Mouse (Mus musculus) heart, adult 18-20 months (tissue): ENCODE results near the gene Gm21887. TPM values are rescaled to one million over a fixed set of nuclear protein-coding genes. Genes with fewer than 3 reads are reported as not detected.
"Not testable (repeated sequence)": the region's sequence is repeated elsewhere in the genome, so short reads cannot be mapped to it uniquely, and the experiment has no call there.

ENCODE experiments used
- DNase-seq, 2 experiments: peaks; one replicate each; pipeline ENCODE4 v3.0.0; 2021 to 2022; ENCODE audit warnings: mixed read lengths in 1 of 2
- long read RNA-seq, 2 experiments: library from polyadenylated mRNA; stranded (forward); transcript quantifications; one replicate each; pipeline ENCODE4 v2.0.0; 2021
- total RNA-seq, 2 experiments: library from RNA; stranded (reverse); gene quantifications; 2 replicates each; pipeline ENCODE4 v1.2.3; 2021

The Gm21887 gene
- total RNA-seq = 10 to 100 TPM; 43.1 to 43.4 TPM
- long read RNA-seq, experiment 1, partial matches to known transcripts = 1 of 1 reads
- long read RNA-seq, experiment 1, other reads (novel, unspliced or antisense) = 0 of 1 reads
- long read RNA-seq, experiment 2 = 0 reads

- DNase-seq = peak; percentile 96 to 100
Observed at GRCm38 (mm10) chrX:170009016-170009750, at the start of gene Gm21887. Gene Gm21887 (plus strand): TSS chrX:170009659.

DNA sequence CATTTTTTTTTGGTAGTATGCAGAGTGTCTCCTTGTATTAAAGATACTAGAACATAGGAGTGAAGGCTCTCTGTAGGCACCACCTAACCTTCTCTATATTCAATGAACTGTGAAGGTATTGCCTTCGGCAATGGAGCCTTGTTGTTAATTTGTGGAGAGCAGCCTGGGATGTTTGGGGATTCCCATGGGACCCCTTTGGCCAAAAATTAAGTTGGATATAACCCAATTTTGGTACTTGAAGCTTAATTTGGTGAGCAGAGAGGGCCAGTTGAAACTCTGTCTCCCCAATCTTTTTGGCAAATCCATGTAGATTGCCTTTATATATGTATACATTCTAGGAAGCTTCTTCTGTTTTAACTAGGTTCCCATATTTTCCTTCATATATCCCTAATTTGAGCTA lies 40.1 kb upstream of the Gm21887 start:
- DNase-seq = peak in 1 of 2 experiments; percentile 4

- peak in 1 of 2 experiments; percentile 4 for DNase-seq
Observed at GRCm38 (mm10) chrX:169969765-169970164, 39.7 kb upstream of the Gm21887 start.

GRCm38 (mm10) chrX:169970546-169970945 lies 38.9 kb upstream of the Gm21887 start:
- DNase-seq = not testable (repeated sequence)

GRCm38 (mm10) chrX:169971562-169971961 lies 37.9 kb upstream of the Gm21887 start:
- not testable (repeated sequence) for DNase-seq

DNA sequence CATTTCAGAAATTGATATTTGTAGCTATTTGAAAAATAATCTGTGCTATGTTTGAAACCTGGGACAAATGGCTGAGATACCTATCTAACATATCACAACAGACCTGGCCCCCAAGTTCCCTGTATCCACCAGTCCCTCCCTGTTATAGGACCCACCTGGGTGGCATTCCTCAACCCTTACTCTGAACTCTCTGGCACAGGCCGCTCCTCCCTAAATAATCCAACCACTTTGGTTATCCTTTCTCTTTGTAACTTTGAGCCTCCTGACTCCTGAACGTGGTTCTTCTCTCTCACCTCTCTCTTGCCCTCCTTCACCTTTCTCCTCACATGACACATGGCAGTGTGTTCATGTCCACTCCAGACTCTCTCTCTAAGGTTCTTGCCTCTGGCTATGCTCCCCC lies 37.3 kb upstream of the Gm21887 start:
- peak in 1 of 2 experiments; percentile 13 for DNase-seq

- DNase-seq = peak; percentile 27 to 77
Observed at GRCm38 (mm10) chrX:169972791-169973494, 36.5 kb upstream of the Gm21887 start.

GRCm38 (mm10) chrX:169973806-169974205 lies 35.7 kb upstream of the Gm21887 start:
- DNase-seq = peak in 1 of 2 experiments; percentile 62

DNA sequence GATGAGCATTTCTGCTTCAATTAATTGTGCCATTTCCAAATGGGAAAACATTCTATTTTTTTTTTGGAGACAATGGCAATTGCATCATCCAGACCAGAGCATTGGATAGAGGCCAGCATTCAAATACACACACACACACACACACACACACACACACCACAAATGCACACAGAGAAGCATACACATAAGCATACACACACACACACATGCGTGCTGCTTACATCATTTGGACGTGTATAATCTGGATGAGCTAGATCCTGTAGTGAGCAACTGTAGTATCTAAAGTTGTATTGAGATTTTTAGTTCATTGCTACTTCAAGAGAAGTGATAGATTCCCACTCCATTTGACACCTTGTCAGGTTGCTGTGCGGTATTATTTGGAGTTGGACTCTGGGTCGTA lies 35.0 kb upstream of the Gm21887 start:
- peak in 1 of 2 experiments; percentile 80 for DNase-seq

DNA sequence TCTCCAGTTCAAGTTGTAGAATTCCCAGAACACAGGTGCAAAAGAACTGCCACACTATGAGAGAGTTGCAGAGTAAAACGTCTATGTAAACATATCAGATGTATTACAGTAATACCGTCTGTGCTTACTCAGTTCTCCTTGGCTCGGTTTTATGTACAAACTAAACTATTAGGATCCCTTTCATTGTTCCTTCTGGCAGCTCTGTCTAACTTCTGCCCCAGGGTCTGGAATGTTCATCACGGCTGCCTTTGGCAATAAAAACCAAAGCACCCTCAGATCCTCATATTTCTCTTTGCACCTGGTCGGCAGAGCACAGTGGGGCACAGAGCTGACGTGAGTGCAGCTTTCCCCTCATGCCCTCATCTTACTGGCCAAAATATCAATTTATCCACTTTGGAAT lies 34.5 kb upstream of the Gm21887 start:
- peak in 1 of 2 experiments; percentile 67 for DNase-seq

- DNase-seq = peak; percentile 62 to 87
Observed at GRCm38 (mm10) chrX:169975681-169976131, 33.8 kb upstream of the Gm21887 start.

GRCm38 (mm10) chrX:169976340-169976739 lies 33.1 kb upstream of the Gm21887 start:
- not testable (repeated sequence) for DNase-seq

GRCm38 (mm10) chrX:169977856-169978435 lies 31.5 kb upstream of the Gm21887 start:
- not testable (repeated sequence) for DNase-seq

GRCm38 (mm10) chrX:169978436-169979381 lies 30.8 kb upstream of the Gm21887 start:
- DNase-seq = peak; percentile 76 to 100

GRCm38 (mm10) chrX:169979461-169980202 lies 29.8 kb upstream of the Gm21887 start:
- not testable (repeated sequence) for DNase-seq

DNA sequence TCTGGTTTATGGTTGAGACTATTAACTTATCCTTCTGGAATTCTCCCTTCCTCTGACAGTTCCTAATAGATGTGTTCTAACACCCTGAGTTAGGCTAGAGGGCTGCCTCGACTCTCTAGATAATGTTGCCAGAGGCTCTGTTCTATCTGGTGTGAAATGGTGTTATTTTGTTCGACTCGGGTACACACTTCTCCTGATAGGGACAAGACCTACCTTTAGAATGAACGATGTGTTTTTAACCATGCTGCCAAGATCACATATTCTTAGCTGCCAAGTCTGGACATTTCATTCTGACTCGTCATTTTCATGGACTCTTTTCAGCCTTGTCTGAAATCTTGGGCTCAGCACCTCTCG lies 29.3 kb upstream of the Gm21887 start:
- peak in 1 of 2 experiments; percentile 90 for DNase-seq

GRCm38 (mm10) chrX:169980809-169981289 lies 28.6 kb upstream of the Gm21887 start:
- DNase-seq = peak; percentile 72 to 94

GRCm38 (mm10) chrX:169981761-169982181 lies 27.7 kb upstream of the Gm21887 start:
- peak in 1 of 2 experiments; percentile 82 for DNase-seq

DNA sequence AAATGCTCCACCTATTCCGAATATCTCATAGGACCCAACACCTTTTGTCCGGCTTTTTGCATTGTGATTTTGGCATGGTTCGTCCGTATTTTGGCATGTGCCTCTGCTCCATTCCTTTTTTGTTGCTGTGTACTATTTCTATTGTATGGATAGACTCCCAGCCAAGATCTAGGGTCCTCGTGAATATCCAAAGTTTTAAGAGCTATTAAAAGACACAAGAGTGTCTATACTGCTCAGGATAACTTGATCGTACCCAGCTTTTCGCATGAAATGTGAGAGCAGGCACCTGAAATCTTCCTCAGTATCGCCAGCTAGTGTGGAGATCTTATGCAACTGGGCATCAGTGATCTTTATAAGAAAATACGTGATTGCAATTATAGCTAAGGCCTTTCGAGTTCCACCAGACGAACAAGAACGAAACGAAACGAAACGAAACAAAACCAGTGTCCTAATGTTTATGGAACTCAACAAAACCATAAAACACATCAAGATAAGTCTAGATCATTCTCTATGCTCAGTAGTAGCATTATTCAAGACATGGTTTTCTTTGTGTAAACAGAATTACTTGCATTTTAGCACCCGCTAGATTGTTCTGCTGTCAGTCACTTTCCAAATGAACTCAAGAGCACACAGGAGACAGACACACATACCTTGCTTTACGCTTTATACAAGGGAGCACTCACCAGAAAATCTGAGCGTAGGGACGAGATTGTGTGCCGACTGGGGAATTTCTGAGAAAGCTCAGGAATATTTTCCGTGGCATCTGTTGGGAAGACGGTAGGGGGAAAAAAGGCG lies 26.7 kb upstream of the Gm21887 start:
- DNase-seq = peak in 1 of 2 experiments; percentile 52
